In the genomic region with DNA sequence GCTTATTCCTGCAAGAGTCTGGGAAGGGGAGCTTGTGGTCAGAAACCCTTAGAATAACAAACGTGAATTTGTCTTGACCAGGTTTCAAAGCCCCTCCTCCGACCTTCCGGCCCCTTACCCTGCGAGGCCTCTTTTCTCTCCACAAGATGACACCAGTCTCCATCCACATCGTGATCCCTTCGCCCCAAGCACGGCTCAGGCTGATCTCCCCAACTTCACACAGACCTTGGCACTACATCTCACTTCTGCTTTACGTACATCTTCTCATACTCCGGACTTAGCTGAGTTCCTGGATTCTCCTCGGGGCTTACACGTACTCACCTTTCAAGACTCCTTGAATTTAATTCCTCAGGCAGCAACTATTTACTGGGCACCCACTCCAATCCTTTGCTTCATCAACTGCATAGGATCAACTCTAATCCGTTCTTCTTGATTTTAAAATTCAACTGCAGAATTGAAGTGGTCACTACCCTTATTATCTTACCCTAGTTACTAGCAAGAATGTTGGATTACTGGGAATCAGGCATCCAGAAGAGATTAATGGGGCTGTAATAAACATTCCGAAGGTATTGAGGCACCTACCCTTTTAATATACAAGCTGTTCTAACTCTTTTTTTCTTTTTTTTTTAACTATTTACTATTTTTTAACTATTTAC, we compare ENCODE assay signal across 9 mouse cellular contexts. TPM values are rescaled to one million over a fixed set of nuclear protein-coding genes. Genes with fewer than 3 reads are reported as not detected.
DNase-seq lines count a peak whose midpoint lies in the region; ATAC-seq and TF ChIP-seq lines count a peak whose summit lies in the region.
"Had no signal": no experiment of that assay in that cellular context is flagged by ENCODE, and none has a peak within 500 bp of the region (broad histone marks: within the 10 kb centered on the region; RNA-seq: fewer than 3 reads in every experiment).

No protein-coding gene starts in this region.

- H3K4me3 ChIP-seq in kidney, postnatal 0 days (replicated peaks; ENCODE audit: low read depth, low read length) = peak overlapping the region; percentile 63
- peak overlapping the region; percentile 90 for H3K4me3 ChIP-seq in embryonic facial prominence, embryonic 10.5 days
- H3K4me3 ChIP-seq in intestine, embryonic 16.5 days (ENCODE audit: low read length) = peak overlapping the region; percentile 91
- peak overlapping the region; percentile 76 for H3K4me3 ChIP-seq in neural tube, embryonic 12.5 days

- H3K9ac ChIP-seq in kidney, postnatal 0 days (ENCODE audit: low read depth, low read length) = peak overlapping the region; percentile 70
- H3K9ac ChIP-seq in intestine, embryonic 16.5 days (ENCODE audit: low read depth, low read length) = peak overlapping the region; percentile 95
- H3K9ac ChIP-seq in neural tube, embryonic 12.5 days = peak overlapping the region; percentile 90

- peaks cover 11% of the 10 kb centered on the region; the same call in 1 of the 2 replicates for H3K4me1 ChIP-seq in kidney, postnatal 0 days (replicated peaks; ENCODE audit: insufficient read depth, low read length)
- H3K4me1 ChIP-seq in embryonic facial prominence, embryonic 10.5 days = peaks cover 34% of the 10 kb centered on the region
- H3K4me1 ChIP-seq in intestine, embryonic 16.5 days (ENCODE audit: control insufficient read depth, insufficient read depth, low read length) = peaks cover 33% of the 10 kb centered on the region
- peaks cover 21% of the 10 kb centered on the region for H3K4me1 ChIP-seq in neural tube, embryonic 12.5 days

- H3K27me3 ChIP-seq in kidney, postnatal 0 days (ENCODE audit: insufficient read depth, low read length) = no peaks in the 10 kb centered on the region
- H3K27me3 ChIP-seq in embryonic facial prominence, embryonic 10.5 days (replicated peaks; ENCODE audit: low read depth, poor library complexity, severe bottlenecking) = no peaks in the 10 kb centered on the region
- no peaks in the 10 kb centered on the region for H3K27me3 ChIP-seq in intestine, embryonic 16.5 days (replicated peaks; ENCODE audit: control insufficient read depth, insufficient read depth, low read length)
- no peaks in the 10 kb centered on the region for H3K27me3 ChIP-seq in neural tube, embryonic 12.5 days (replicated peaks)

- no peaks in the 10 kb centered on the region for H3K9me3 ChIP-seq in kidney, postnatal 0 days (replicated peaks; ENCODE audit: low read length)
- H3K9me3 ChIP-seq in embryonic facial prominence, embryonic 10.5 days = no peaks in the 10 kb centered on the region
- no peaks in the 10 kb centered on the region for H3K9me3 ChIP-seq in intestine, embryonic 16.5 days (ENCODE audit: control insufficient read depth, low read length)
- H3K9me3 ChIP-seq in neural tube, embryonic 12.5 days = no peaks in the 10 kb centered on the region

- TF ChIP-seq CTCF in kidney, postnatal 0 days (IDR thresholded peaks at IDR 0.05; ENCODE audit: low read depth) = no peak

- H3K36me3 ChIP-seq in kidney, postnatal 0 days (ENCODE audit: insufficient read depth, low read length) = peaks cover 17% of the 10 kb centered on the region
- peaks cover 33% of the 10 kb centered on the region for H3K36me3 ChIP-seq in embryonic facial prominence, embryonic 10.5 days (replicated peaks)
- H3K36me3 ChIP-seq in intestine, embryonic 16.5 days (ENCODE audit: control insufficient read depth, insufficient read depth, low read length) = peaks cover 13% of the 10 kb centered on the region; the same call in 1 of the 2 replicates
- H3K36me3 ChIP-seq in neural tube, embryonic 12.5 days = peaks cover 27% of the 10 kb centered on the region

- WGBS in kidney, postnatal 0 days = 4% methylated on average over 13 of the region's 13 CpGs
- WGBS in embryonic facial prominence, embryonic 10.5 days = 8% methylated on average over 13 of the region's 13 CpGs
- WGBS in intestine, embryonic 16.5 days = 7% methylated on average over 13 of the region's 13 CpGs
- WGBS in neural tube, embryonic 12.5 days = 9% methylated on average over 13 of the region's 13 CpGs

- peak; percentile 12 for ATAC-seq in kidney, postnatal 0 days (replicated peaks; ENCODE audit: low FRiP score, low read depth)
- peak; percentile 24 for ATAC-seq in intestine, embryonic 16.5 days
- ATAC-seq in neural tube, embryonic 12.5 days (ENCODE audit: low FRiP score, low read depth) = peak; percentile 11

- H3K4me2 ChIP-seq in kidney, postnatal 0 days (ENCODE audit: low read length) = peak overlapping the region; percentile 79
- peak overlapping the region; percentile 63 for H3K4me2 ChIP-seq in intestine, embryonic 16.5 days (ENCODE audit: low read depth, low read length)
- peak overlapping the region; percentile 68 for H3K4me2 ChIP-seq in neural tube, embryonic 12.5 days (replicated peaks)

- no peak for DNase-seq in kidney, postnatal 0 days (ENCODE audit: low spot score)
- DNase-seq in kidney, adult 11 months = no peak
- DNase-seq in embryonic facial prominence, embryonic 10.5 days (ENCODE audit: low spot score) = no peak
- DNase-seq in left cerebral cortex, adult 9 months (ENCODE audit: low spot score in 2 of 2) = no peak
- no peak for DNase-seq in kidney, adult 18-20 months
- DNase-seq in frontal cortex, postnatal 14 days (ENCODE audit: low spot score in 2 of 2) = no peak

- H3K27ac ChIP-seq in kidney, postnatal 0 days = peak overlapping the region; percentile 94
- H3K27ac ChIP-seq in embryonic facial prominence, embryonic 10.5 days (replicated peaks) = peak overlapping the region; percentile 96
- H3K27ac ChIP-seq in intestine, embryonic 16.5 days (ENCODE audit: low read length) = peak overlapping the region; percentile 96
- peak overlapping the region; percentile 84 for H3K27ac ChIP-seq in neural tube, embryonic 12.5 days

RNA-seq across cellular contexts. Expression of gene Slc3a2, which starts 9.0 kb away (rescaled TPM):
- 151 and 158 TPM in 2 replicates for polyA plus RNA-seq in kidney, postnatal 0 days (2015; fragmentation: Nextera tagmentation; extraction: Ambion mirVana)
- 125 and 127 TPM in 2 replicates for polyA plus RNA-seq in embryonic facial prominence, embryonic 10.5 days (2016; fragmentation: Nextera tagmentation; extraction: Ambion mirVana)
- 211 and 225 TPM in 2 replicates for polyA plus RNA-seq in intestine, embryonic 16.5 days (2015; fragmentation: Nextera tagmentation; extraction: Ambion mirVana)
- polyA plus RNA-seq in neural tube, embryonic 12.5 days (2016; fragmentation: Nextera tagmentation; extraction: Ambion mirVana) = 144 and 147 TPM in 2 replicates

RNA-seq across cellular contexts. Expression of gene Wdr74, which starts 21.5 kb away (rescaled TPM):
- 71.3 and 77.7 TPM in 2 replicates for polyA plus RNA-seq in kidney, postnatal 0 days (2015; fragmentation: Nextera tagmentation; extraction: Ambion mirVana)
- 117 and 127 TPM in 2 replicates for polyA plus RNA-seq in embryonic facial prominence, embryonic 10.5 days (2016; fragmentation: Nextera tagmentation; extraction: Ambion mirVana)
- 78.1 and 88.7 TPM in 2 replicates for polyA plus RNA-seq in intestine, embryonic 16.5 days (2015; fragmentation: Nextera tagmentation; extraction: Ambion mirVana)
- 83.5 and 85.1 TPM in 2 replicates for polyA plus RNA-seq in neural tube, embryonic 12.5 days (2016; fragmentation: Nextera tagmentation; extraction: Ambion mirVana)

RNA-seq across cellular contexts. Expression of gene 1700092M07Rik, which starts 26.4 kb away (rescaled TPM):
- 0.75 and 1.1 TPM in 2 replicates for polyA plus RNA-seq in kidney, postnatal 0 days (2015; fragmentation: Nextera tagmentation; extraction: Ambion mirVana)
- 3.4 and 3.5 TPM in 2 replicates for polyA plus RNA-seq in embryonic facial prominence, embryonic 10.5 days (2016; fragmentation: Nextera tagmentation; extraction: Ambion mirVana)
- 0.91 and 1.6 TPM in 2 replicates for polyA plus RNA-seq in intestine, embryonic 16.5 days (2015; fragmentation: Nextera tagmentation; extraction: Ambion mirVana)
- 2.3 and 3.6 TPM in 2 replicates for polyA plus RNA-seq in neural tube, embryonic 12.5 days (2016; fragmentation: Nextera tagmentation; extraction: Ambion mirVana)
- polyA plus RNA-seq: activated CD4-positive, CD25-positive, alpha-beta regulatory T cell, adult 4 months had no signal

RNA-seq across cellular contexts. Expression of gene Stx5a, which starts 27.1 kb away (rescaled TPM):
- 105 and 115 TPM in 2 replicates for polyA plus RNA-seq in kidney, postnatal 0 days (2015; fragmentation: Nextera tagmentation; extraction: Ambion mirVana)
- 97.0 and 108 TPM in 2 replicates for polyA plus RNA-seq in embryonic facial prominence, embryonic 10.5 days (2016; fragmentation: Nextera tagmentation; extraction: Ambion mirVana)
- 120 and 124 TPM in 2 replicates for polyA plus RNA-seq in intestine, embryonic 16.5 days (2015; fragmentation: Nextera tagmentation; extraction: Ambion mirVana)
- 129 TPM in 2 replicates for polyA plus RNA-seq in neural tube, embryonic 12.5 days (2016; fragmentation: Nextera tagmentation; extraction: Ambion mirVana)

RNA-seq across cellular contexts. Expression of gene Nxf1, which starts 42.7 kb away (rescaled TPM):
- polyA plus RNA-seq in kidney, postnatal 0 days (2015; fragmentation: Nextera tagmentation; extraction: Ambion mirVana) = 114 and 123 TPM in 2 replicates
- 254 and 269 TPM in 2 replicates for polyA plus RNA-seq in embryonic facial prominence, embryonic 10.5 days (2016; fragmentation: Nextera tagmentation; extraction: Ambion mirVana)
- 133 and 137 TPM in 2 replicates for polyA plus RNA-seq in intestine, embryonic 16.5 days (2015; fragmentation: Nextera tagmentation; extraction: Ambion mirVana)
- 186 and 216 TPM in 2 replicates for polyA plus RNA-seq in neural tube, embryonic 12.5 days (2016; fragmentation: Nextera tagmentation; extraction: Ambion mirVana)
